Mouse (Mus musculus): ENCODE measurements around the gene Cdc27. TPM values are rescaled to one million over a fixed set of nuclear protein-coding genes. Genes with fewer than 3 reads are reported as not detected.
A peak's percentile ranks its signal among the peaks of the same experiment; 100 is the strongest.
"Not testable (repeated sequence)": the region's sequence is repeated elsewhere in the genome, so short reads cannot be mapped to it uniquely, and the experiment has no call there.

The Cdc27 gene
- polyA plus RNA-seq, 1 experiment: 34.2 TPM

DNA sequence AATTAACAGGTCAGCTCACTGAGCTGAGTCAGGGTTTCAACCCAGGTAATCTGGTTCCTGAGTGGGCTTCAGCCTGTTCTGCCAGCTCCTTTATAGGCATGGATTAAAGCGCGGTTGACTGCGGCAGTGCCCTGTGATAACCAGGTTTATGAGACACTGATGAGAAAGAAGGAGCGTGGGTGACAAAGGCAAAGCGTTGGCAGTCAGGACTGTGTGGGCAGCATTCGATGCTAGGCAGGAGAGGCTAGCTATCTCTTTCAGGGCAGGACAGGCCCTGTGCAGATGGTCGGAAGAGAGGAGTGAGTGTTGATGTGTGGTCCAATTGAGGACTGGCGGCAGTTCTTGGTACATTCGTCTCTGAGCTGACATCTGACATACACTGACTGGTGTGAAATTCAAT lies 17.3 kb upstream of the Cdc27 start:
- no peak for TF ChIP-seq CTCF (IDR thresholded peaks at IDR 0.05; ENCODE audit: borderline replicate concordance, extremely low read depth, insufficient read depth, insufficient read length)
- TF ChIP-seq POLR2A (IDR thresholded peaks at IDR 0.05; ENCODE audit: borderline replicate concordance, extremely low read depth, insufficient read depth, insufficient read length, poor library complexity, severe bottlenecking): no peak

GRCm38 (mm10) chr11:104566796-104567195 lies 16.4 kb upstream of the Cdc27 start:
- TF ChIP-seq CTCF (IDR thresholded peaks at IDR 0.05; ENCODE audit: borderline replicate concordance, extremely low read depth, insufficient read depth, insufficient read length) (no peak), POLR2A (IDR thresholded peaks at IDR 0.05; ENCODE audit: borderline replicate concordance, extremely low read depth, insufficient read depth, insufficient read length, poor library complexity, severe bottlenecking) (no peak)
- no peak for DNase-seq (ENCODE audit: low read depth)

More for the DNA sequence above, 17.3 kb upstream of the Cdc27 start:
- DNase-seq (ENCODE audit: low read depth): no peak

GRCm38 (mm10) chr11:104566097-104566496 lies 15.7 kb upstream of the Cdc27 start:
- TF ChIP-seq POLR2A (IDR thresholded peaks at IDR 0.05; ENCODE audit: borderline replicate concordance, extremely low read depth, insufficient read depth, insufficient read length, poor library complexity, severe bottlenecking): no peak
- no peak for TF ChIP-seq CTCF (IDR thresholded peaks at IDR 0.05; ENCODE audit: borderline replicate concordance, extremely low read depth, insufficient read depth, insufficient read length)
- DNase-seq (ENCODE audit: low read depth): no peak

- no peak for DNase-seq (ENCODE audit: low read depth)
- no peak for TF ChIP-seq POLR2A (IDR thresholded peaks at IDR 0.05; ENCODE audit: borderline replicate concordance, extremely low read depth, insufficient read depth, insufficient read length, poor library complexity, severe bottlenecking)
- no peak for TF ChIP-seq CTCF (IDR thresholded peaks at IDR 0.05; ENCODE audit: borderline replicate concordance, extremely low read depth, insufficient read depth, insufficient read length)
Measured at GRCm38 (mm10) chr11:104565172-104565571, 14.8 kb upstream of the Cdc27 start.

DNA sequence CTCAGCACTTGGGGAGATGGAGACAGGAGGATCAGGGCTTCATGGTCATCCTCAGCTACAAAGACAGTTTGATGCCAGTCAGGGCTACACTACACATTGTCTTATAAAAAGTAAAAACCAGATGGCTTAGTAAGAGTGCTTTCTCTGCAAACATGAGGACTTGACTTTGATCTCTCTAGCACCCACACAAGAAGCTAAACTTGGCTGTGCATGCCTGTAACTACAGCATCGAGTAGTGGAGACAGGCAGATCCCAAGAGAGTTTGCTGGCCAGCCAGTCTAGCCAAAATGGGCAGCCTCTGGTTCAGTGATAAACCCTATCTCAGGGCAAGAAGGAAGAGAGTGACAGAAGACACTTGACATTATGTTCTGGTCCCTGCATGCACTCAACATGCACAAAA lies 13.1 kb upstream of the Cdc27 start:
- TF ChIP-seq POLR2A (IDR thresholded peaks at IDR 0.05; ENCODE audit: borderline replicate concordance, extremely low read depth, insufficient read depth, insufficient read length, poor library complexity, severe bottlenecking) (no peak), CTCF (IDR thresholded peaks at IDR 0.05; ENCODE audit: borderline replicate concordance, extremely low read depth, insufficient read depth, insufficient read length) (no peak)

GRCm38 (mm10) chr11:104560971-104561370 lies 10.6 kb upstream of the Cdc27 start:
- TF ChIP-seq CTCF (IDR thresholded peaks at IDR 0.05; ENCODE audit: borderline replicate concordance, extremely low read depth, insufficient read depth, insufficient read length): no peak
- no peak for TF ChIP-seq POLR2A (IDR thresholded peaks at IDR 0.05; ENCODE audit: borderline replicate concordance, extremely low read depth, insufficient read depth, insufficient read length, poor library complexity, severe bottlenecking)

More for the DNA sequence above, 13.1 kb upstream of the Cdc27 start:
- DNase-seq (ENCODE audit: low read depth): no peak

DNA sequence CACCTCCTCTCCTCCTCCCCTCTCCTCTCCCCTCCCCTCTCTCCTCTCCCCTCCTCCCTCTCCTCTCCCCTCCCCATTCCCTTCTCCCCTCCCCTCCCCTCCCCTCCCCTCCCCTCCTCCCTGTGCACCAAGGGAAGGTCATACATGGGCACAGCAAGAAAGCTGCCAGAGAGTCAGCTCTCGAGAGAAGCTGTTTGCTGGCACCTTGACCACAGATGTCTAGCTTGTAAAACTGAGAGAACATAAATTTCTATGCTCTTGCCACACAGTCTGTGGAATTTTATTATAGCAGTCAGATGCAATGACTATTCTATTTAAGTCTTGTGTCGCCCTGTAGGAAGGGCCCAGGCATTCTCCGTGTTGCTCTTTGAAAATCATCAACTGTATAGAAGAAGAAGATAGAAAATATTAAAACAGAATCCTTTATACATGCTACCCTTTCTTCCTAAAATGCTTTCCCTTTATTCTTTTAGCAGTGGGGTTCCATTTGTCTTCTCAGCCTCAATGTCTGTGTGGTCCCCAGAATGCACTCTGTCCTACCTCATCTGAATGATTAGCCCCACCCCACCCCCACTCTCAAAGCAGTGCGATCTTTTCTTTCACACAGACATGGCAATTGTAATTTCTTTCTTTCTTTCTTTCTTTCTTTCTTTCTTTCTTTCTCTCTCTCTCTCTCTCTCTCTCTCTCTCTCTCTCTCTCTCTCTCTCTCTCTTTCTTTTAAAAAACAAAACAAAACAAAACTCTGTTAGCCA lies 8.4 kb upstream of the Cdc27 start:
- TF ChIP-seq CTCF (IDR thresholded peaks at IDR 0.05; ENCODE audit: borderline replicate concordance, extremely low read depth, insufficient read depth, insufficient read length): no peak
- TF ChIP-seq POLR2A (IDR thresholded peaks at IDR 0.05; ENCODE audit: borderline replicate concordance, extremely low read depth, insufficient read depth, insufficient read length, poor library complexity, severe bottlenecking): no peak
- no peak for DNase-seq (ENCODE audit: low read depth)

More at GRCm38 (mm10) chr11:104560971-104561370, 10.6 kb upstream of the Cdc27 start:
- no peak for DNase-seq (ENCODE audit: low read depth)

DNA sequence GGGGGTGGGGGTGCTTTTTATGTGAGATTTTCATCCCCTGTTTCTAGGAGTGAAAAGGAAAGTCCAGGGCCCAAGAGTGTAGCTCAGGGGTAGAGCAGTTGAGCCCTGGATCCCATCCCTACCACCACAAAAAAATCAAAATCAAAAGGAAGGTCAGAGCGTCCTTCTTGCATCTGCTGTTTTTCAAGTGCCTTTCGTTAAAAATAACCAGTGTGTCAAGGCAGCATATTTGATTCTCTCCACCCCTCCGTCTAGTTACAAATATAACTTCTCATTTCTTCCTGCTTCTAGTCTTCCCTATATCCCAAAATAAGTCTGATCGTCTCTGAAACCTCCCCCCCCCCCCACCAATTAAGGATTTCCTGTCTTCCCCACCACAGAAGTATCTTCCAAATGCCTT lies 7.6 kb upstream of the Cdc27 start:
- TF ChIP-seq CTCF (IDR thresholded peaks at IDR 0.05; ENCODE audit: borderline replicate concordance, extremely low read depth, insufficient read depth, insufficient read length): no peak
- TF ChIP-seq POLR2A (IDR thresholded peaks at IDR 0.05; ENCODE audit: borderline replicate concordance, extremely low read depth, insufficient read depth, insufficient read length, poor library complexity, severe bottlenecking): no peak
- DNase-seq (ENCODE audit: low read depth): no peak

GRCm38 (mm10) chr11:104549438-104550405 lies 698 bp downstream of the Cdc27 start:
- TF ChIP-seq CTCF (IDR thresholded peaks at IDR 0.05; ENCODE audit: borderline replicate concordance, extremely low read depth, insufficient read depth, insufficient read length): no peak
- TF ChIP-seq POLR2A (IDR thresholded peaks at IDR 0.05; ENCODE audit: borderline replicate concordance, extremely low read depth, insufficient read depth, insufficient read length, poor library complexity, severe bottlenecking): no peak
- peak; percentile 55 for DNase-seq (ENCODE audit: low read depth)

DNA sequence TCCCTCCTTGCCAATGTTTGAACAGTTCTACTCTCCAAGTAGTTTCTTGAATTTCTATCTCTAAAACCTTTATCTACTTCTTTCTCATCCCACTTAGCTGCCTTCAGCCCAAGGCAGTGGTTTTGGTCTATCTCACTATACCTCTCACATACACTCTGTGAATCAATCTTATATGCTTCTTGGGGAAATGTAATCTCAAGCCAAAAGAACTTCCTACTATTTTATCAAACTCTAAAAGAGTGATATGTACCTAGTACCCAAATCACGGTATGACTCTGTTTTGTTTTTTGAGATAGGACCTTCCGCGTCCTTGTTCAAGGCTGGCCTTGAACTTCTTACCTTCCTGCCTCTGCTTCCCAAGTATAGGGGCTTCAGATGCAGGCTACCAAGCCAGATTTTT lies 2.9 kb downstream of the Cdc27 start:
- TF ChIP-seq POLR2A (IDR thresholded peaks at IDR 0.05; ENCODE audit: borderline replicate concordance, extremely low read depth, insufficient read depth, insufficient read length, poor library complexity, severe bottlenecking) (no peak), CTCF (IDR thresholded peaks at IDR 0.05; ENCODE audit: borderline replicate concordance, extremely low read depth, insufficient read depth, insufficient read length) (no peak)
- no peak for DNase-seq (ENCODE audit: low read depth)

DNA sequence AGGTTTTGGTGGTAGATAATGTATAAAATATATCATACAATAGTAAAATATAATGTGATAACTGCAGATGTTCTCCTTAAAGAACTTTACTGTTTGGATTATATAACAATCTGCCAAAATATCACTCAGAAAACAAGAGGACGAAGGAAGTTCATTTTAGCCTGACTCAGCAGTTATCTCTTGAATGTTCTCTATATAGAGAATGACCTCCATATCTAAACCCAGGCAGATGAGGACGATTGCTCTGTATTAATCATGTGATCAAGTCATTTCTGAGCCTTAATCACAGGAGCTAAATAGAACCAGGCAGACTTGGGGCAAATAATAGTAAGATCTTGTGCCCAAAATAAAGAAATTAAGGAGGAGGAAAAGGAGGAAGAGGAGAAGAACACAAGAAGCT lies 5.9 kb downstream of the Cdc27 start:
- DNase-seq (ENCODE audit: low read depth): no peak
- no peak for TF ChIP-seq CTCF (IDR thresholded peaks at IDR 0.05; ENCODE audit: borderline replicate concordance, extremely low read depth, insufficient read depth, insufficient read length)
- TF ChIP-seq POLR2A (IDR thresholded peaks at IDR 0.05; ENCODE audit: borderline replicate concordance, extremely low read depth, insufficient read depth, insufficient read length, poor library complexity, severe bottlenecking): no peak

DNA sequence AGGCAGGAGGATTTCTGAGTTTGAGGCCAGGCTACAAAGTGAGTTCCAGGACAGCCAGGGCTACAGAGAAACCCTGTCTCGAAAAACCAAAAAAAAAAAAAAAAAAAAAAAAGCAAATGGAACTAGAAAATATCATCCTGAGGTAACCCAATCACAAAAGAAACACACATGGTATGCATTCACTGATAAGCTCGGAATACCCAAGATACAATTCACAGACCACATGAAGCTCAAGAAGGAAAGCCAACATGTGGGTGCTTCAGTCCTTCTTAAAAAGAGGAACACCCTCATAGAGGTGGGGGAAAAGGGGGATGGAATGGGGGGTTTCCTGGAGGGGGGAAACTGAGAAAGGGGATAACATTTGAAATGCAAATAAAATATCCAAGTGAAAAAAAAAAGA lies 7.1 kb downstream of the Cdc27 start:
- DNase-seq (ENCODE audit: low read depth): not testable (repeated sequence)

Measured in brain, embryonic 14.5 days (tissue).